Mouse (Mus musculus) megakaryocyte, embryonic 14.5 days (primary cell): ENCODE data around the gene Map1s.

ENCODE experiments used
- FLI1 ChIP-seq: IDR thresholded peaks from 2 replicates; pipeline ENCODE4 v1.6.1; 2012; ENCODE audit warnings: low read length, inconsistent platforms, mixed read lengths
- GATA1 ChIP-seq: IDR thresholded peaks from 3 replicates; pipeline ENCODE4 v1.6.1; 2012; ENCODE audit warnings: mixed read lengths, low read length, inconsistent platforms, borderline replicate concordance

GRCm38 (mm10) chr8:70934786-70935185, 29.1 kb downstream of the Map1s start:
- TF ChIP-seq GATA1 (no peak), FLI1 (no peak)
